Mouse (Mus musculus): ENCODE results near the gene Gpr152. TPM values are rescaled to one million over a fixed set of nuclear protein-coding genes. Genes with fewer than 3 reads are reported as not detected.
A peak's percentile ranks its signal among the peaks of the same experiment; 100 is the strongest.

Gpr152 gene
- total and polyA plus RNA-seq, 2 experiments from 2014 or later: 0.16 TPM; not detected in 1

DNA sequence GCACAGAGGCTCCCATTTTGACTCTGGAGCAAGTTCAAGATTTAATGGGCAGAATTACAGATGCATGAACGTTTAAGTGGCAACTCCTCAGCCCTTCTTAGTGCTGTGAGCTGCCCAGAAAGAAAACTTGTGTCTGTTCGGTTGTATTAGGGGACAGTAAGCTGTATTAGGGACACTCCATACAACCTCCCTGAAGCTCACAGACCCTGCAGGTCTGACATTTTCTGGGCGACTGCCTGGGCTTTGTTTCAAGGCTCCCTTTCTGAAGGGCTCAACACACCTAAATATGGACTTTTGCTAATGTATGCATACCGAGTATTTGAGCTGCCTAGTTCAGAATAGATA is 23.9 kb downstream of the Gpr152 start:
- peak; percentile 1; the same call in 1 of the 2 replicates for ATAC-seq (ENCODE audit: low FRiP score)
- TF ChIP-seq CTCF (IDR thresholded peaks at IDR 0.05): no peak
- WGBS: 27% methylated on average over 4 of the region's 4 CpGs
- Histone ChIP-seq H3K4me2 (ENCODE audit: low read depth, low read length, poor library complexity, severe bottlenecking) (peak overlapping the region; percentile 91), H3K9ac (replicated peaks; ENCODE audit: low read length, poor library complexity, severe bottlenecking) (peak overlapping the region; percentile 29; the same call in 1 of the 2 replicates), H3K4me3 (ENCODE audit: low read depth, low read length) (peak overlapping the region; percentile 69), H3K27me3 (ENCODE audit: insufficient read depth, low read length) (no peaks in the 10 kb centered on the region), H3K4me1 (ENCODE audit: insufficient read depth, low read length) (peaks cover 6% of the 10 kb centered on the region; the same call in 1 of the 2 replicates), H3K27ac (ENCODE audit: low read depth, low read length) (peak overlapping the region; percentile 71), H3K9me3 (ENCODE audit: low read length) (no peaks in the 10 kb centered on the region), H3K36me3 (ENCODE audit: insufficient read depth, low read length) (peaks cover 25% of the 10 kb centered on the region)
- no peak for DNase-seq (ENCODE audit: low spot score)

DNA sequence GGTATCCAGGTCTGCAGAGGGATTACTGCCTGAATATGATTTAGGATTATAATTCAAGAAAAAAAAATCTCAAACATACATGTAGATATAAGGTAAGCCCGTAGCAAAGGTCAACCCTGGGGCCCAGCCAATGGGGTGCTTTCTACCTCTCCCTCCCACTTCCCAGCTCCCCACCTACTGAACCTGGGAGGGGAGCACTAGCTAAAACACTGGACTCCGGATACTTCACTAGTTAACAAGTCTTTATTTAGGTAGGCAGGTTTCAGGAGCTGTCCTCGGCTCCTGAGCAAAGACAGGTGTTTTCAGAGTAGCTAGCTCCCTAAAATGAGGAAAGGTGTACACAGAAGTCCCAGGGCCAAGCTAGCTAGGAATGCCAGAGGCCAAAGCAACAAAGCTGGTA is 24.5 kb downstream of the Gpr152 start:
- ATAC-seq (ENCODE audit: low FRiP score) (no peak), DNase-seq (ENCODE audit: low spot score) (no peak)
- H3K36me3 ChIP-seq (ENCODE audit: insufficient read depth, low read length): peaks cover 20% of the 10 kb centered on the region
- H3K4me1 ChIP-seq (ENCODE audit: insufficient read depth, low read length): peaks cover 6% of the 10 kb centered on the region; the same call in 1 of the 2 replicates
- TF ChIP-seq CTCF (IDR thresholded peaks at IDR 0.05): no peak
- 91% methylated on average over 3 of the region's 3 CpGs for WGBS
- H3K27me3 ChIP-seq (ENCODE audit: insufficient read depth, low read length): no peaks in the 10 kb centered on the region
- H3K4me2 ChIP-seq (ENCODE audit: low read depth, low read length, poor library complexity, severe bottlenecking): no peak overlapping the region
- H3K9me3 ChIP-seq (ENCODE audit: low read length): no peaks in the 10 kb centered on the region
- H3K9ac ChIP-seq (replicated peaks; ENCODE audit: low read length, poor library complexity, severe bottlenecking): no peak overlapping the region
- H3K4me3 ChIP-seq (ENCODE audit: low read depth, low read length): no peak overlapping the region
- H3K27ac ChIP-seq (ENCODE audit: low read depth, low read length): peak overlapping the region; percentile 71

GRCm38 (mm10) chr19:4164721-4165120 is 25.1 kb downstream of the Gpr152 start:
- ATAC-seq (ENCODE audit: low FRiP score) (no peak), DNase-seq (ENCODE audit: low spot score) (no peak)
- Histone ChIP-seq H3K4me3 (ENCODE audit: low read depth, low read length) (no peak overlapping the region), H3K4me2 (ENCODE audit: low read depth, low read length, poor library complexity, severe bottlenecking) (no peak overlapping the region), H3K9ac (replicated peaks; ENCODE audit: low read length, poor library complexity, severe bottlenecking) (no peak overlapping the region), H3K4me1 (ENCODE audit: insufficient read depth, low read length) (peaks cover 6% of the 10 kb centered on the region; the same call in 1 of the 2 replicates), H3K9me3 (ENCODE audit: low read length) (no peaks in the 10 kb centered on the region), H3K27me3 (ENCODE audit: insufficient read depth, low read length) (no peaks in the 10 kb centered on the region), H3K27ac (ENCODE audit: low read depth, low read length) (no peak overlapping the region), H3K36me3 (ENCODE audit: insufficient read depth, low read length) (peaks cover 14% of the 10 kb centered on the region)
- TF ChIP-seq CTCF (IDR thresholded peaks at IDR 0.05): no peak
- 81% methylated on average over 2 of the region's 2 CpGs for WGBS

- DNase-seq (ENCODE audit: low spot score) (no peak), ATAC-seq (ENCODE audit: low FRiP score) (no peak)
- no peak for TF ChIP-seq CTCF (IDR thresholded peaks at IDR 0.05)
- H3K9ac ChIP-seq (replicated peaks; ENCODE audit: low read length, poor library complexity, severe bottlenecking): no peak overlapping the region
- no peaks in the 10 kb centered on the region for H3K27me3 ChIP-seq (ENCODE audit: insufficient read depth, low read length)
- H3K36me3 ChIP-seq (ENCODE audit: insufficient read depth, low read length): 0 out of 2 replicates have a peak, but pooled peaks cover 3% of the 10 kb centered on the region
- 74% methylated on average over 9 of the region's 9 CpGs for WGBS
- H3K27ac ChIP-seq (ENCODE audit: low read depth, low read length): no peak overlapping the region
- no peak overlapping the region for H3K4me3 ChIP-seq (ENCODE audit: low read depth, low read length)
- no peaks in the 10 kb centered on the region for H3K9me3 ChIP-seq (ENCODE audit: low read length)
- peaks cover 6% of the 10 kb centered on the region; the same call in 1 of the 2 replicates for H3K4me1 ChIP-seq (ENCODE audit: insufficient read depth, low read length)
- H3K4me2 ChIP-seq (ENCODE audit: low read depth, low read length, poor library complexity, severe bottlenecking): no peak overlapping the region
Observed at GRCm38 (mm10) chr19:4166678-4167476, 27.3 kb downstream of the Gpr152 start.

DNA sequence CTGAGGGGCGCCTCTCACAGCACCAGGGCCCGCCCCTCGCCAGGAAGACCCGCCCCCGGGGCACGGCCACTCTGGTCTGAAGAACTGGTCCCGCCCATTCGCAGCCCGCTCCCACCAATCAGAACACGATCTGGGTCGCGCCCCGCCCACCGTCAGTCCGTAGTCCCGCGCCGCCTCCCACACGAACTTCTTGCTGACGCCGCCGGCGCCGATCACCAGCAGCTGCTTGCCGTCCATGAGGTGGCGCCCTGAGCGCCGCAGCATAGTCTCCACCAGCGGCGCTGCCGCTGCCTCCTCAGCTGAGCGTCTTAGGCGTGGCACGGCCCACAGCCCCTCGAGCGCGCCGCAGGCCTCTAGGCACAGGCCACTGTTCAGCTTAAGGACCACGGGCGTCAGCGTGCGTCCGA is 29.8 kb downstream of the Gpr152 start:
- 0 out of 2 replicates have a peak, but pooled peaks cover 3% of the 10 kb centered on the region for H3K36me3 ChIP-seq (ENCODE audit: insufficient read depth, low read length)
- peak overlapping the region; percentile 80 for H3K9ac ChIP-seq (replicated peaks; ENCODE audit: low read length, poor library complexity, severe bottlenecking)
- WGBS: under 1% methylated on average over 32 of the region's 43 CpGs
- H3K9me3 ChIP-seq (ENCODE audit: low read length): no peaks in the 10 kb centered on the region
- TF ChIP-seq CTCF (IDR thresholded peaks at IDR 0.05): peak; percentile 98
- peak overlapping the region; percentile 91 for H3K27ac ChIP-seq (ENCODE audit: low read depth, low read length)
- no peaks in the 10 kb centered on the region for H3K27me3 ChIP-seq (ENCODE audit: insufficient read depth, low read length)
- H3K4me2 ChIP-seq (ENCODE audit: low read depth, low read length, poor library complexity, severe bottlenecking): peak overlapping the region; percentile 75
- peak overlapping the region; percentile 41 for H3K4me3 ChIP-seq (ENCODE audit: low read depth, low read length)
- peak; percentile 99 for DNase-seq (ENCODE audit: low spot score)
- ATAC-seq (ENCODE audit: low FRiP score): peak; percentile 93
- H3K4me1 ChIP-seq (ENCODE audit: insufficient read depth, low read length): no peaks in the 10 kb centered on the region

- ATAC-seq (ENCODE audit: low FRiP score): peak; percentile 51
Observed at GRCm38 (mm10) chr19:4169810-4170209, 30.2 kb downstream of the Gpr152 start.

More at GRCm38 (mm10) chr19:4169810-4170209, 30.2 kb downstream of the Gpr152 start:
- H3K36me3 ChIP-seq (ENCODE audit: insufficient read depth, low read length): 0 out of 2 replicates have a peak, but pooled peaks cover under 1% of the 10 kb centered on the region
- TF ChIP-seq CTCF (IDR thresholded peaks at IDR 0.05): no peak
- H3K27me3 ChIP-seq (ENCODE audit: insufficient read depth, low read length): no peaks in the 10 kb centered on the region
- peak overlapping the region; percentile 91 for H3K27ac ChIP-seq (ENCODE audit: low read depth, low read length)
- peak overlapping the region; percentile 80 for H3K9ac ChIP-seq (replicated peaks; ENCODE audit: low read length, poor library complexity, severe bottlenecking)
- WGBS: 7% methylated on average over 27 of the region's 27 CpGs
- DNase-seq (ENCODE audit: low spot score): no peak
- peak overlapping the region; percentile 75 for H3K4me2 ChIP-seq (ENCODE audit: low read depth, low read length, poor library complexity, severe bottlenecking)
- H3K9me3 ChIP-seq (ENCODE audit: low read length): no peaks in the 10 kb centered on the region
- H3K4me3 ChIP-seq (ENCODE audit: low read depth, low read length): peak overlapping the region; percentile 41
- H3K4me1 ChIP-seq (ENCODE audit: insufficient read depth, low read length): no peaks in the 10 kb centered on the region
